Mouse (Mus musculus): ENCODE data around the gene Il22ra1.

GRCm38 (mm10) chr4:135739672-135740071, 11.7 kb downstream of the Il22ra1 start:
- no peak for TF ChIP-seq GATA1 (IDR thresholded peaks at IDR 0.05; ENCODE audit: borderline replicate concordance, low read length)
- no peak for TF ChIP-seq FLI1 (IDR thresholded peaks at IDR 0.05; ENCODE audit: low read length)

Data from megakaryocyte, embryonic 14.5 days (primary cell).